Comparison of ENCODE assay signal across 16 mouse cellular contexts in genomic region chr10:76445996-76446681, GRCm38 (mm10). TPM values are rescaled to one million over a fixed set of nuclear protein-coding genes. Genes with fewer than 3 reads are reported as not detected.
A peak's percentile ranks its signal among the peaks of the same experiment; 100 is the strongest.
DNase-seq lines count a peak whose midpoint lies in the region; ATAC-seq and TF ChIP-seq lines count a peak whose summit lies in the region.
"Had no signal": no experiment of that assay in that cellular context is flagged by ENCODE, and none has a peak within 500 bp of the region (broad histone marks: within the 10 kb centered on the region; RNA-seq: fewer than 3 reads in every experiment).

No protein-coding gene starts in this region.

- no peak overlapping the region for H3K4me3 ChIP-seq in kidney, embryonic 16.5 days (ENCODE audit: low read length)
- no peak overlapping the region for H3K4me3 ChIP-seq in heart, postnatal 0 days (ENCODE audit: low read depth, low read length)
- no peak overlapping the region for H3K4me3 ChIP-seq in liver, embryonic 12.5 days
- no peak overlapping the region for H3K4me3 ChIP-seq in forebrain, embryonic 11.5 days (ENCODE audit: low read depth, low read length)
- H3K4me3 ChIP-seq: forebrain, embryonic 15.5 days; midbrain, embryonic 12.5 days had no signal

- H3K36me3 ChIP-seq in kidney, embryonic 16.5 days (ENCODE audit: insufficient read depth, low read length): no peaks in the 10 kb centered on the region
- H3K36me3 ChIP-seq in heart, postnatal 0 days (replicated peaks; ENCODE audit: control insufficient read depth, insufficient read depth, low read length): no peaks in the 10 kb centered on the region
- peaks cover 3% of the 10 kb centered on the region for H3K36me3 ChIP-seq in liver, embryonic 12.5 days
- H3K36me3 ChIP-seq in forebrain, embryonic 11.5 days (ENCODE audit: control insufficient read depth, insufficient read depth, low read length): no peaks in the 10 kb centered on the region
- H3K36me3 ChIP-seq: forebrain, embryonic 15.5 days; midbrain, embryonic 12.5 days had no signal

- peaks cover 16% of the 10 kb centered on the region for H3K4me1 ChIP-seq in kidney, embryonic 16.5 days (ENCODE audit: insufficient read depth, low read length)
- peaks cover 38% of the 10 kb centered on the region for H3K4me1 ChIP-seq in heart, postnatal 0 days (ENCODE audit: control insufficient read depth, insufficient read depth)
- H3K4me1 ChIP-seq in liver, embryonic 12.5 days: peaks cover 57% of the 10 kb centered on the region
- no peaks in the 10 kb centered on the region for H3K4me1 ChIP-seq in forebrain, embryonic 11.5 days (replicated peaks; ENCODE audit: control insufficient read depth, insufficient read depth, low read length)

- no peak overlapping the region for H3K4me2 ChIP-seq in kidney, embryonic 16.5 days (replicated peaks; ENCODE audit: low read depth, low read length)
- H3K4me2 ChIP-seq in heart, postnatal 0 days (ENCODE audit: low read depth, low read length): no peak overlapping the region
- H3K4me2 ChIP-seq in liver, embryonic 12.5 days: peak overlapping the region; percentile 21
- H3K4me2 ChIP-seq in forebrain, embryonic 11.5 days (ENCODE audit: low read depth, low read length, severe bottlenecking): no peak overlapping the region
- H3K4me2 ChIP-seq: forebrain, embryonic 15.5 days; midbrain, embryonic 12.5 days had no signal

- H3K27ac ChIP-seq in kidney, embryonic 16.5 days (ENCODE audit: low read length): no peak overlapping the region
- peak overlapping the region; percentile 73; the same call in 1 of the 2 replicates for H3K27ac ChIP-seq in heart, postnatal 0 days (ENCODE audit: low read depth)
- peak overlapping the region; percentile 66 for H3K27ac ChIP-seq in liver, embryonic 12.5 days
- H3K27ac ChIP-seq in forebrain, embryonic 11.5 days (ENCODE audit: low read depth, low read length): no peak overlapping the region
- H3K27ac ChIP-seq: forebrain, embryonic 15.5 days; midbrain, embryonic 12.5 days had no signal

- H3K9me3 ChIP-seq in kidney, embryonic 16.5 days (ENCODE audit: low read length): no peaks in the 10 kb centered on the region
- no peaks in the 10 kb centered on the region for H3K9me3 ChIP-seq in heart, postnatal 0 days (replicated peaks; ENCODE audit: control insufficient read depth, low read length)
- no peaks in the 10 kb centered on the region for H3K9me3 ChIP-seq in liver, embryonic 12.5 days (replicated peaks)
- no peaks in the 10 kb centered on the region for H3K9me3 ChIP-seq in forebrain, embryonic 11.5 days (ENCODE audit: control insufficient read depth, low read length)
- H3K9me3 ChIP-seq: forebrain, embryonic 15.5 days; midbrain, embryonic 12.5 days had no signal

- H3K27me3 ChIP-seq in kidney, embryonic 16.5 days (ENCODE audit: insufficient read depth, low read length): no peaks in the 10 kb centered on the region
- H3K27me3 ChIP-seq in heart, postnatal 0 days (ENCODE audit: control insufficient read depth, insufficient read depth, low read length): no peaks in the 10 kb centered on the region
- no peaks in the 10 kb centered on the region for H3K27me3 ChIP-seq in liver, embryonic 12.5 days (replicated peaks)
- no peaks in the 10 kb centered on the region for H3K27me3 ChIP-seq in forebrain, embryonic 11.5 days (ENCODE audit: control insufficient read depth, insufficient read depth, low read length)
- H3K27me3 ChIP-seq: CH12.LX; forebrain, embryonic 15.5 days had no signal

- no peak for TF ChIP-seq CTCF in heart, postnatal 0 days (IDR thresholded peaks at IDR 0.05; ENCODE audit: low read depth)

- no peak for ATAC-seq in kidney, embryonic 16.5 days (ENCODE audit: low FRiP score, low TSS enrichment)
- no peak for ATAC-seq in heart, postnatal 0 days (ENCODE audit: insufficient read depth, low read depth)
- no peak for ATAC-seq in liver, embryonic 12.5 days
- ATAC-seq in forebrain, embryonic 11.5 days (replicated peaks; ENCODE audit: low FRiP score): no peak
- ATAC-seq: forebrain, embryonic 15.5 days had no signal

- peak; percentile 30 for DNase-seq in kidney, adult 9 months
- peak; percentile 36 for DNase-seq in heart, postnatal 0 days (ENCODE audit: low spot score)
- peak; percentile 71 for DNase-seq in lung, postnatal 36 days
- DNase-seq in forebrain, embryonic 11.5 days (ENCODE audit: low spot score): no peak
- no peak for DNase-seq in natural killer cell, adult 2 months (ENCODE audit: low spot score in 2 of 2)
- DNase-seq in cerebellum, adult 18-20 months: no peak
- DNase-seq: spleen, adult 18-20 months had no signal

- H3K9ac ChIP-seq in kidney, embryonic 16.5 days (replicated peaks; ENCODE audit: low read length): no peak overlapping the region
- no peak overlapping the region for H3K9ac ChIP-seq in heart, postnatal 0 days (replicated peaks; ENCODE audit: low read depth, low read length)
- H3K9ac ChIP-seq in liver, embryonic 12.5 days: peak overlapping the region; percentile 33
- H3K9ac ChIP-seq in forebrain, embryonic 11.5 days (ENCODE audit: low read length): no peak overlapping the region
- H3K9ac ChIP-seq: forebrain, embryonic 15.5 days; midbrain, embryonic 12.5 days had no signal

- WGBS in kidney, embryonic 16.5 days: 66% methylated on average over 4 of the region's 4 CpGs
- WGBS in heart, postnatal 0 days: 66% methylated on average over 4 of the region's 4 CpGs
- whole genome bisulfite sequencing in liver, embryonic 12.5 days (ENCODE audit: insufficient replicate concordance): 20% methylated on average over 4 of the region's 4 CpGs
- WGBS in forebrain, embryonic 11.5 days: 90% methylated on average over 4 of the region's 4 CpGs

- TF ChIP-seq EP300 in heart, postnatal 0 days (IDR thresholded peaks at IDR 0.05; ENCODE audit: low read depth): no peak

RNA-seq across cellular contexts. Expression of gene 2610028H24Rik, which starts 2.7 kb away (rescaled TPM):
- not detected in 2 replicates for polyA plus RNA-seq in kidney, embryonic 16.5 days (2015; fragmentation: Nextera tagmentation; extraction: Ambion mirVana)
- total RNA-seq in heart, postnatal 0 days (2014; rRNA removed; ENCODE audit: low replicate concordance): not detected in 2 replicates
- polyA plus RNA-seq in heart, postnatal 0 days (2015; fragmentation: Nextera tagmentation; extraction: Ambion mirVana): 0.47 TPM in 1 of 2 replicates, not detected in the other
- polyA plus RNA-seq in liver, embryonic 12.5 days (2016; fragmentation: Nextera tagmentation; extraction: Ambion mirVana): not detected in 2 replicates
- not detected in 2 replicates for polyA plus RNA-seq in forebrain, embryonic 11.5 days (2014; fragmentation: Nextera tagmentation; extraction: Ambion mirVana)
- total RNA-seq: layer of hippocampus, postnatal 25 days had no signal
- polyA plus RNA-seq: embryonic facial prominence, embryonic 11.5 days; forebrain, embryonic 15.5 days; midbrain, embryonic 12.5 days had no signal

RNA-seq across cellular contexts. Expression of gene Pcnt, which starts 3.6 kb away (rescaled TPM):
- polyA plus RNA-seq in kidney, embryonic 16.5 days (2015; fragmentation: Nextera tagmentation; extraction: Ambion mirVana): 15.3 and 18.0 TPM in 2 replicates
- total RNA-seq in heart, postnatal 0 days (2014; rRNA removed; ENCODE audit: low replicate concordance): 17.6 and 39.4 TPM in 2 replicates
- polyA plus RNA-seq in heart, postnatal 0 days (2015; fragmentation: Nextera tagmentation; extraction: Ambion mirVana): 9.0 and 9.5 TPM in 2 replicates
- polyA plus RNA-seq in liver, embryonic 12.5 days (2016; fragmentation: Nextera tagmentation; extraction: Ambion mirVana): 12.6 and 13.8 TPM in 2 replicates
- polyA plus RNA-seq in forebrain, embryonic 11.5 days (2014; fragmentation: Nextera tagmentation; extraction: Ambion mirVana): 22.2 and 24.3 TPM in 2 replicates

RNA-seq across cellular contexts. Expression of gene AC141477.1, which starts 5.9 kb away (rescaled TPM):
- polyA plus RNA-seq in kidney, embryonic 16.5 days (2015; fragmentation: Nextera tagmentation; extraction: Ambion mirVana): 2.6 TPM in 1 of 2 replicates, not detected in the other
- not detected in 2 replicates for total RNA-seq in heart, postnatal 0 days (2014; rRNA removed; ENCODE audit: low replicate concordance)
- polyA plus RNA-seq in heart, postnatal 0 days (2015; fragmentation: Nextera tagmentation; extraction: Ambion mirVana): 1.6 TPM in 1 of 2 replicates, not detected in the other
- polyA plus RNA-seq in liver, embryonic 12.5 days (2016; fragmentation: Nextera tagmentation; extraction: Ambion mirVana): not detected in 2 replicates
- polyA plus RNA-seq in forebrain, embryonic 11.5 days (2014; fragmentation: Nextera tagmentation; extraction: Ambion mirVana): not detected in 2 replicates
- total RNA-seq: CH12.LX; heart, postnatal 36 days; layer of hippocampus, postnatal 25 days had no signal
- polyA plus RNA-seq: embryonic facial prominence, embryonic 11.5 days; midbrain, embryonic 12.5 days; thymus, postnatal 0 days had no signal

RNA-seq across cellular contexts. Expression of gene Mcm3ap, which starts 22.6 kb away (rescaled TPM):
- 50.2 and 61.3 TPM in 2 replicates for polyA plus RNA-seq in kidney, embryonic 16.5 days (2015; fragmentation: Nextera tagmentation; extraction: Ambion mirVana)
- total RNA-seq in heart, postnatal 0 days (2014; rRNA removed; ENCODE audit: low replicate concordance): 42.0 and 58.6 TPM in 2 replicates
- polyA plus RNA-seq in heart, postnatal 0 days (2015; fragmentation: Nextera tagmentation; extraction: Ambion mirVana): 28.6 and 30.9 TPM in 2 replicates
- 39.1 and 43.3 TPM in 2 replicates for polyA plus RNA-seq in liver, embryonic 12.5 days (2016; fragmentation: Nextera tagmentation; extraction: Ambion mirVana)
- polyA plus RNA-seq in forebrain, embryonic 11.5 days (2014; fragmentation: Nextera tagmentation; extraction: Ambion mirVana): 89.7 and 92.8 TPM in 2 replicates

RNA-seq across cellular contexts. Expression of gene Ybey, which starts 22.8 kb away (rescaled TPM):
- polyA plus RNA-seq in kidney, embryonic 16.5 days (2015; fragmentation: Nextera tagmentation; extraction: Ambion mirVana): 7.5 and 7.6 TPM in 2 replicates
- 3.0 and 6.3 TPM in 2 replicates for total RNA-seq in heart, postnatal 0 days (2014; rRNA removed; ENCODE audit: low replicate concordance)
- polyA plus RNA-seq in heart, postnatal 0 days (2015; fragmentation: Nextera tagmentation; extraction: Ambion mirVana): 4.5 TPM in 2 replicates
- polyA plus RNA-seq in liver, embryonic 12.5 days (2016; fragmentation: Nextera tagmentation; extraction: Ambion mirVana): 5.3 and 5.7 TPM in 2 replicates
- polyA plus RNA-seq in forebrain, embryonic 11.5 days (2014; fragmentation: Nextera tagmentation; extraction: Ambion mirVana): 6.0 and 6.1 TPM in 2 replicates

Comparison
In these comparisons a context has a peak if more than half of its experiments do, and no peak if none do; other contexts are left out.
1. DNase-seq: peak in kidney, adult 9 months (single experiment), heart, postnatal 0 days (single experiment) and lung, postnatal 36 days (single experiment); none in forebrain, embryonic 11.5 days (single experiment), natural killer cell, adult 2 months (0 of 2) and cerebellum, adult 18-20 months (0 of 2).
2. H3K27ac ChIP-seq: peak in heart, postnatal 0 days (single experiment) and liver, embryonic 12.5 days (single experiment); none in kidney, embryonic 16.5 days (single experiment) and forebrain, embryonic 11.5 days (single experiment).